Comparison of ENCODE assay signal across 8 mouse cellular contexts in genomic region chr8:105880754-105881520, GRCm38 (mm10). TPM values are rescaled to one million over a fixed set of nuclear protein-coding genes. Genes with fewer than 3 reads are reported as not detected.
DNase-seq lines count a peak whose midpoint lies in the region; ATAC-seq and TF ChIP-seq lines count a peak whose summit lies in the region.

TSS of gene Edc4 (plus strand) at chr8:105880881.

- no peak for DNase-seq in Patski (ENCODE audit: low read depth, low spot score)
- peak; percentile 90 to 91 for DNase-seq in cerebellum, postnatal 10 days
- DNase-seq in frontal cortex, postnatal 14 days (ENCODE audit: low spot score in 2 of 2), result peak; percentile 71 to 80
- DNase-seq in layer of hippocampus, postnatal 10 days (ENCODE audit: low spot score in 2 of 2), result peak; percentile 93 to 94
- DNase-seq in lung, postnatal 14 days, result peak; percentile 88
- DNase-seq in ovary, postnatal 36 days (ENCODE audit: low spot score), result peak; percentile 85
- peak; percentile 90 for DNase-seq in thymus, postnatal 25 days

- H3K27ac ChIP-seq in hindbrain, embryonic 12.5 days, result peak within 1 kb of the TSS; percentile 68

- TF ChIP-seq CTCF in Patski (IDR thresholded peaks at IDR 0.05), result no peak

- peaks cover 24% of the 10 kb centered on the region for H3K4me1 ChIP-seq in hindbrain, embryonic 12.5 days

- peak within 1 kb of the TSS; percentile 92 for H3K9ac ChIP-seq in hindbrain, embryonic 12.5 days

- H3K9me3 ChIP-seq in hindbrain, embryonic 12.5 days (replicated peaks), result no peaks in the 10 kb centered on the region

- whole genome bisulfite sequencing in hindbrain, embryonic 12.5 days, result 1% methylated on average over 45 of the region's 45 CpGs

- H3K4me2 ChIP-seq in hindbrain, embryonic 12.5 days (replicated peaks), result peak within 1 kb of the TSS; percentile 90

- H3K4me3 ChIP-seq in hindbrain, embryonic 12.5 days, result peak within 1 kb of the TSS; percentile 88

- POLR2A ChIA-PET in Patski (lab: Charles Lee), result interaction anchor here (0.5 to 1.8 kb wide), 3 partner anchors 10 to 90 kb away, joined by 3 to 5 read pairs (median 4); no protein-coding TSS in a partner anchor

- CTCF ChIA-PET in Patski (lab: Charles Lee), result interaction anchor here (0.9 kb wide), 1 partner anchor 11 kb away, joined by 3 read pairs; no protein-coding TSS in a partner anchor

- in situ Hi-C loops in Patski (cut with MboI; ENCODE audit: low pct_unique_long_range_greater_than_20kb), result no loop called here

- H3K36me3 ChIP-seq in hindbrain, embryonic 12.5 days, result peaks cover 57% of the 10 kb centered on the region

- no peaks in the 10 kb centered on the region for H3K27me3 ChIP-seq in Patski
- no peaks in the 10 kb centered on the region for H3K27me3 ChIP-seq in hindbrain, embryonic 12.5 days

- ATAC-seq in Patski, result peak; percentile 35
- ATAC-seq in hindbrain, embryonic 12.5 days (ENCODE audit: low FRiP score), result peak; percentile 77

RNA-seq across cellular contexts. Expression of gene Edc4, which starts in this region (rescaled TPM):
- 50.9 TPM for polyA plus RNA-seq in Patski (2021)
- 69.3 and 72.1 TPM in 2 replicates for polyA plus RNA-seq in hindbrain, embryonic 12.5 days (2016; fragmentation: Nextera tagmentation; extraction: Ambion mirVana)
- total RNA-seq in layer of hippocampus, postnatal 10 days (2021), result 10 to 100 TPM; 59.5 to 63.9 TPM
